Mouse (Mus musculus) spleen, adult 2 months (tissue): ENCODE results near the gene Snrnp70.

Source experiments
- CTCF ChIP-seq: fragments of 200-500 bp; IDR thresholded peaks from 2 replicates; pipeline ENCODE4 v1.5.1; 2011; ENCODE audit warnings: mild to moderate bottlenecking, inconsistent platforms; ENCODE audit not compliant: insufficient read depth, insufficient read length, insufficient replicate concordance; ENCODE audit errors: extremely low read depth
- POLR2A ChIP-seq: fragments of 200-500 bp; IDR thresholded peaks from 2 replicates; pipeline ENCODE4 v1.6.1; 2011; ENCODE audit warnings: low read depth, low read length, inconsistent platforms

DNA sequence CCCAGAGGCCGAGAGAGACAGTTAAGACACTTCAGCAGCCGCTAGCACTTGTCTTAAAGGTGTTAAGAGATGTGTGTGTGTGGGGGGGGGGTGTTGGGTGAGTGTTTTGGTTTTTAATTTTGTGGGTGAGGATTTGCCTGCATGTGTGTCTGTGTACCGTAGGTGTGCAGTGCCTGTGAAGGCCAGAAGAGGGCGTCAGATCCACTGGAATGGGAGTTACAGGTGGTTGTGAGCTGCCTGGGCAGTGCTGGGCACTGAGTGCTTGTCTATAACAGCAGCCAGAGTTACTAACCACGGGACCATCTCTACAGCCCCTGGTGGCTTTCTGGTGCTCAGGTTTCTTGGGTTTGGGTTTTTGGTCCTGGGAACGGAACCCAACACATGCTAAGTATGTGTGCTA, 64.0 kb downstream of the Snrnp70 start:
- TF ChIP-seq CTCF (no peak), POLR2A (no peak)
